Mouse (Mus musculus) gonadal fat pad, adult 2 months (tissue): ENCODE results near the gene Rasa3. TPM values are rescaled to one million over a fixed set of nuclear protein-coding genes. Genes with fewer than 3 reads are reported as not detected.

Source experiments
- DNase-seq: peaks from one replicate; pipeline ENCODE4 v3.0.0-alpha.2; 2012; ENCODE audit warnings: low read depth
- polyA plus RNA-seq: library from polyadenylated mRNA; depleted of rRNA; stranded (reverse); fragments of >200 nt; gene quantifications from 2 replicates; pipeline ENCODE4 v1.2.3, GENCODE M21; 2012

The Rasa3 gene
- polyA plus RNA-seq, 1 experiment: 39.4 TPM

GRCm38 (mm10) chr8:13551574-13551830, 125.9 kb downstream of the Rasa3 start:
- no peak for DNase-seq

GRCm38 (mm10) chr8:13550718-13551573, 126.5 kb downstream of the Rasa3 start:
- no peak for DNase-seq

GRCm38 (mm10) chr8:13548831-13549230, 128.6 kb downstream of the Rasa3 start:
- DNase-seq: peak; percentile 77

- DNase-seq: no peak
These were observed 129.2 kb downstream of the Rasa3 start for GRCm38 (mm10) chr8:13548235-13548634.

- DNase-seq: no peak
These were observed 131.0 kb downstream of the Rasa3 start for GRCm38 (mm10) chr8:13546421-13546820.

- no peak for DNase-seq
These were observed 135.9 kb downstream of the Rasa3 start for GRCm38 (mm10) chr8:13541526-13541925.

- DNase-seq: no peak
These were observed 137.3 kb downstream of the Rasa3 start for GRCm38 (mm10) chr8:13540122-13540521.

GRCm38 (mm10) chr8:13538821-13539220, 138.6 kb downstream of the Rasa3 start:
- DNase-seq: no peak

GRCm38 (mm10) chr8:13537102-13537501, 140.3 kb downstream of the Rasa3 start:
- DNase-seq: no peak

- DNase-seq: no peak
These were observed 144.3 kb downstream of the Rasa3 start for GRCm38 (mm10) chr8:13533123-13533522.

GRCm38 (mm10) chr8:13531602-13532171, 145.7 kb downstream of the Rasa3 start:
- DNase-seq: no peak

GRCm38 (mm10) chr8:13530941-13531340, 146.5 kb downstream of the Rasa3 start:
- DNase-seq: no peak

GRCm38 (mm10) chr8:13530401-13530800, 147.0 kb downstream of the Rasa3 start:
- DNase-seq: no peak

GRCm38 (mm10) chr8:13529891-13530316, 147.5 kb downstream of the Rasa3 start:
- DNase-seq: no peak

- no peak for DNase-seq
These were observed 148.2 kb downstream of the Rasa3 start for GRCm38 (mm10) chr8:13529011-13529840.

- DNase-seq: peak; percentile 42
These were observed 156.0 kb downstream of the Rasa3 start for GRCm38 (mm10) chr8:13521392-13521791.

GRCm38 (mm10) chr8:13520349-13520748, 157.1 kb downstream of the Rasa3 start:
- DNase-seq: no peak

- no peak for DNase-seq
These were observed 157.9 kb downstream of the Rasa3 start for GRCm38 (mm10) chr8:13519503-13519902.

- DNase-seq: no peak
These were observed 160.1 kb downstream of the Rasa3 start for GRCm38 (mm10) chr8:13517284-13517781.
